Mouse (Mus musculus) liver, postnatal 0 days (tissue): ENCODE data around the gene Scamp3.

Experiments
- CTCF ChIP-seq: sonication (generic); IDR thresholded peaks from 2 replicates; pipeline ENCODE4 v1.5.1; 2016; ENCODE audit warnings: antibody characterized with exemption, low read depth
- EP300 ChIP-seq: IDR thresholded peaks from 2 replicates; pipeline ENCODE4 v1.6.1; 2016; ENCODE audit warnings: antibody characterized with exemption, low read depth, mild to moderate bottlenecking

GRCm38 (mm10) chr3:89227307-89228179 lies 50.3 kb downstream of the Scamp3 start:
- no peak for TF ChIP-seq CTCF
- no peak for TF ChIP-seq EP300
